Mouse (Mus musculus) lung, postnatal 36 days (tissue): Measurements from ENCODE around the gene Supt4a.

Source experiments
- DNase-seq: peaks from one replicate; pipeline ENCODE4 v3.0.0; 2022; ENCODE audit warnings: mixed read lengths

Supt4a gene

GRCm38 (mm10) chr11:87725964-87726562 is 11.3 kb upstream of the Supt4a start:
- no peak for DNase-seq

- DNase-seq, result no peak
Measured at GRCm38 (mm10) chr11:87727021-87727420, 10.3 kb upstream of the Supt4a start.

- no peak for DNase-seq
Measured at GRCm38 (mm10) chr11:87727471-87727870, 9.9 kb upstream of the Supt4a start.

- no peak for DNase-seq
Measured at GRCm38 (mm10) chr11:87728850-87729592, 8.3 kb upstream of the Supt4a start.

GRCm38 (mm10) chr11:87729593-87730185 is 7.7 kb upstream of the Supt4a start:
- DNase-seq, result no peak

- DNase-seq, result no peak
Measured at GRCm38 (mm10) chr11:87730652-87731310, 6.6 kb upstream of the Supt4a start.

GRCm38 (mm10) chr11:87734346-87734745 is 3.0 kb upstream of the Supt4a start:
- no peak for DNase-seq

GRCm38 (mm10) chr11:87735691-87736090 is 1.7 kb upstream of the Supt4a start:
- DNase-seq, result no peak

- peak; percentile 79 for DNase-seq
Measured at GRCm38 (mm10) chr11:87736647-87737134, 661 bp upstream of the Supt4a start.

GRCm38 (mm10) chr11:87743691-87744090 is 6.3 kb downstream of the Supt4a start:
- no peak for DNase-seq

GRCm38 (mm10) chr11:87744964-87745363 is 7.6 kb downstream of the Supt4a start:
- peak; percentile 50 for DNase-seq

- DNase-seq, result no peak
Measured at GRCm38 (mm10) chr11:87745632-87746555, 8.5 kb downstream of the Supt4a start.

- no peak for DNase-seq
Measured at GRCm38 (mm10) chr11:87747312-87747711, 10.0 kb downstream of the Supt4a start.

- no peak for DNase-seq
Measured at GRCm38 (mm10) chr11:87747716-87748115, 10.4 kb downstream of the Supt4a start.

GRCm38 (mm10) chr11:87748132-87749119 is 11.1 kb downstream of the Supt4a start:
- DNase-seq, result peak; percentile 79

- DNase-seq, result peak; percentile 89
Measured at GRCm38 (mm10) chr11:87749192-87750042, 12.1 kb downstream of the Supt4a start.

GRCm38 (mm10) chr11:87750043-87750421 is 12.7 kb downstream of the Supt4a start:
- DNase-seq, result no peak

- DNase-seq, result no peak
Measured at GRCm38 (mm10) chr11:87750521-87750920, 13.2 kb downstream of the Supt4a start.

GRCm38 (mm10) chr11:87751031-87751430 is 13.7 kb downstream of the Supt4a start:
- no peak for DNase-seq

GRCm38 (mm10) chr11:87751491-87751966 is 14.2 kb downstream of the Supt4a start:
- peak; percentile 65 for DNase-seq
